22 mouse cellular contexts compared by ENCODE assay signal in the genomic region with DNA sequence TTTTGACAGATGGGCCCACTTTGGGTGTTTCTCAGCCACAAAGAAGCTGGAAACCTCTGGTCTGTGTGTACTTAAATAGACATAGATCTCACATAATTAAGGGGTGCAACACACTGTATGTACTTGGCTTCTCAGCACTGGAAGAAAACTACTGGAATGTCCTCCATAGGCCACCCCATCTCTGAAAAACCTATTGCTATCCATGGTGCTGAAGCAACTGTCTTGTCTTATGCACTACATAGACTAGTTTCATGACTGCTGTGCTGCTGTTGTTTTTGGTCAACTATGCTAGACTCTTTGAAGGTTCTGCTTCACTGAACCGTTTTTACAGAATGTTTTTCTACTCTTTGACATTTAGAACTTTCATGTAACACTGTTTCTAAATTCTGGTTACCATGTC.
A peak's percentile ranks its signal among the peaks of the same experiment; 100 is the strongest.
DNase-seq lines count a peak whose midpoint lies in the region; ATAC-seq and TF ChIP-seq lines count a peak whose summit lies in the region.
"Had no signal": no experiment of that assay in that cellular context is flagged by ENCODE, and none has a peak within 500 bp of the region (broad histone marks: within the 10 kb centered on the region; RNA-seq: fewer than 3 reads in every experiment).

No protein-coding gene starts in this region.

- H3K9ac ChIP-seq in limb, embryonic 14.5 days (ENCODE audit: low read depth, low read length, severe bottlenecking): no peak overlapping the region
- no peak overlapping the region for H3K9ac ChIP-seq in MEL (ENCODE audit: control insufficient read depth, low read depth, low read length, poor library complexity, severe bottlenecking)
- H3K9ac ChIP-seq: embryonic facial prominence, embryonic 12.5 days; forebrain, embryonic 15.5 days; liver, embryonic 12.5 days; lung, embryonic 15.5 days; neural tube, embryonic 13.5 days had no signal

- TF ChIP-seq EP300 in MEL (IDR thresholded peaks at IDR 0.05; ENCODE audit: low read depth in 1 of 2, low read length in 2 of 2): no peak

- ATAC-seq in limb, embryonic 14.5 days (ENCODE audit: low FRiP score, low read depth): no peak
- ATAC-seq: forebrain, embryonic 15.5 days; liver, embryonic 12.5 days; Patski had no signal

- H3K27ac ChIP-seq in limb, embryonic 14.5 days (replicated peaks; ENCODE audit: low read depth, low read length): no peak overlapping the region
- no peak overlapping the region for H3K27ac ChIP-seq in limb, embryonic 10.5 days
- no peak overlapping the region for H3K27ac ChIP-seq in MEL (ENCODE audit: control insufficient read depth, low read depth, low read length)
- no peak overlapping the region for H3K27ac ChIP-seq in gastrocnemius, adult 2 months
- H3K27ac ChIP-seq: embryonic facial prominence, embryonic 12.5 days; forebrain, embryonic 15.5 days; liver, embryonic 12.5 days; lung, embryonic 15.5 days; neural tube, embryonic 13.5 days had no signal

- TF ChIP-seq POLR2A in limb, embryonic 14.5 days (IDR thresholded peaks at IDR 0.05; ENCODE audit: borderline replicate concordance, extremely low read depth, insufficient read depth, insufficient read length): no peak
- TF ChIP-seq POLR2A in MEL (IDR thresholded peaks at IDR 0.05; ENCODE audit: control insufficient read depth in 1 of 2, insufficient read depth in 1 of 2, low read depth in 1 of 2, low read length in 2 of 2, poor library complexity in 1 of 2): no peak

- WGBS in limb, embryonic 14.5 days: 50% methylated on average over 1 of the region's 1 CpGs
- WGBS in limb, embryonic 10.5 days: 44% methylated on average over 1 of the region's 1 CpGs

- H3K4me1 ChIP-seq in limb, embryonic 14.5 days (ENCODE audit: control insufficient read depth, insufficient read depth, low read length): no peaks in the 10 kb centered on the region
- no peaks in the 10 kb centered on the region for H3K4me1 ChIP-seq in limb, embryonic 10.5 days
- H3K4me1 ChIP-seq in MEL (ENCODE audit: control insufficient read depth in 1 of 2, insufficient read depth in 2 of 2, low read length in 2 of 2): no peaks in the 10 kb centered on the region
- H3K4me1 ChIP-seq: embryonic facial prominence, embryonic 12.5 days; forebrain, embryonic 15.5 days; liver, embryonic 12.5 days; lung, embryonic 15.5 days; neural tube, embryonic 13.5 days had no signal

- intact Hi-C loops in gastrocnemius, adult 2 months (cut with DNase I): no loop called here

- TF ChIP-seq CTCF in MEL (IDR thresholded peaks at IDR 0.05 in 2 of 3, conservative IDR thresholded peaks at IDR 0.05 in 1 of 3; ENCODE audit: control insufficient read depth in 1 of 3, insufficient read depth in 1 of 3, low read depth in 2 of 3, low read length in 3 of 3, poor library complexity in 1 of 3, severe bottlenecking in 1 of 3): no peak
- TF ChIP-seq CTCF in gastrocnemius, adult 2 months (IDR thresholded peaks at IDR 0.05): no peak

- H3K79me2 ChIP-seq in MEL (ENCODE audit: control insufficient read depth, insufficient read depth, low read length, poor library complexity): no peaks in the 10 kb centered on the region

- no peaks in the 10 kb centered on the region for H3K27me3 ChIP-seq in limb, embryonic 14.5 days (ENCODE audit: control insufficient read depth, insufficient read depth, low read length)
- H3K27me3 ChIP-seq in limb, embryonic 10.5 days (ENCODE audit: low read depth, poor library complexity, severe bottlenecking): no peaks in the 10 kb centered on the region
- H3K27me3 ChIP-seq in MEL (ENCODE audit: control insufficient read depth in 1 of 2, insufficient read depth in 2 of 2, low read length in 2 of 2): no peaks in the 10 kb centered on the region
- H3K27me3 ChIP-seq: embryonic facial prominence, embryonic 12.5 days; forebrain, embryonic 15.5 days; liver, embryonic 12.5 days; lung, embryonic 15.5 days; neural tube, embryonic 13.5 days; Patski had no signal

- H3K4me2 ChIP-seq in limb, embryonic 14.5 days (replicated peaks; ENCODE audit: low read depth, low read length, severe bottlenecking): no peak overlapping the region
- H3K4me2 ChIP-seq: embryonic facial prominence, embryonic 12.5 days; forebrain, embryonic 15.5 days; liver, embryonic 12.5 days; lung, embryonic 15.5 days; neural tube, embryonic 13.5 days had no signal

- H3K4me3 ChIP-seq in limb, embryonic 14.5 days (replicated peaks; ENCODE audit: low read length): no peak overlapping the region
- no peak overlapping the region for H3K4me3 ChIP-seq in limb, embryonic 10.5 days
- no peak overlapping the region for H3K4me3 ChIP-seq in MEL (ENCODE audit: control insufficient read depth in 1 of 2, insufficient read depth in 1 of 2, low read depth in 2 of 2, low read length in 2 of 2)
- no peak overlapping the region for H3K4me3 ChIP-seq in gastrocnemius, adult 2 months
- H3K4me3 ChIP-seq: embryonic facial prominence, embryonic 12.5 days; forebrain, embryonic 15.5 days; liver, embryonic 12.5 days; lung, embryonic 15.5 days; neural tube, embryonic 13.5 days had no signal

- TF ChIP-seq RAD21 in MEL (IDR thresholded peaks at IDR 0.05; ENCODE audit: low read depth, low read length): no peak

- DNase-seq in adrenal gland, postnatal 14 days: peak; percentile 3
- DNase-seq in adrenal gland, postnatal 4 days (ENCODE audit: low spot score in 2 of 2): no peak
- peak; percentile 41 for DNase-seq in limb, embryonic 14.5 days (ENCODE audit: low spot score)
- no peak for DNase-seq in limb, embryonic 10.5 days (ENCODE audit: low spot score)
- peak; percentile 36 for DNase-seq in MEL (ENCODE audit: low read depth, low spot score)
- DNase-seq in forelimb bud, embryonic 11.5 days (ENCODE audit: low read depth, low spot score): peak; percentile 20
- no peak for DNase-seq in frontal cortex, postnatal 14 days (ENCODE audit: low spot score in 2 of 2)
- DNase-seq in gastrocnemius, adult 2 months: no peak
- DNase-seq: adrenal gland, postnatal 25 days; cerebellum, adult 11-12 months; cerebellum, postnatal 14 days; heart, adult 11 months; heart, postnatal 4 days; kidney, adult 18-20 months; midbrain, embryonic 14.5 days; thymus, postnatal 4 days had no signal

- no peaks in the 10 kb centered on the region for H3K36me3 ChIP-seq in limb, embryonic 14.5 days (ENCODE audit: control insufficient read depth, insufficient read depth, low read length)
- no peaks in the 10 kb centered on the region for H3K36me3 ChIP-seq in limb, embryonic 10.5 days
- no peaks in the 10 kb centered on the region for H3K36me3 ChIP-seq in MEL (ENCODE audit: control insufficient read depth in 1 of 2, insufficient read depth in 2 of 2, low read length in 2 of 2)
- H3K36me3 ChIP-seq: embryonic facial prominence, embryonic 12.5 days; forebrain, embryonic 15.5 days; liver, embryonic 12.5 days; lung, embryonic 15.5 days; neural tube, embryonic 13.5 days had no signal

- H3K9me3 ChIP-seq in limb, embryonic 14.5 days (ENCODE audit: control insufficient read depth, low read length): no peaks in the 10 kb centered on the region
- no peaks in the 10 kb centered on the region for H3K9me3 ChIP-seq in limb, embryonic 10.5 days (replicated peaks)
- no peaks in the 10 kb centered on the region for H3K9me3 ChIP-seq in MEL (replicated peaks; ENCODE audit: insufficient read depth, low read length)
- H3K9me3 ChIP-seq: forebrain, embryonic 15.5 days; liver, embryonic 12.5 days; lung, embryonic 15.5 days; neural tube, embryonic 13.5 days had no signal

TF ChIP-seq in MEL, 35 proteins besides CTCF, POLR2A, EP300 and RAD21:
- TF ChIP-seq MYC (IDR thresholded peaks at IDR 0.05; ENCODE audit: low read depth, low read length) (no peak), TBP (IDR thresholded peaks at IDR 0.05; ENCODE audit: low read depth, low read length) (no peak), CHD2 (IDR thresholded peaks at IDR 0.05; ENCODE audit: low read length) (no peak), ZC3H11A (IDR thresholded peaks at IDR 0.05; ENCODE audit: low read depth, low read length) (no peak), HCFC1 (IDR thresholded peaks at IDR 0.05; ENCODE audit: low read depth, low read length) (no peak), POLR2AphosphoS5 (IDR thresholded peaks at IDR 0.05; ENCODE audit: borderline replicate concordance, low read depth, low read length) (no peak), JUND (IDR thresholded peaks at IDR 0.05; ENCODE audit: low read depth, low read length) (no peak), MAFK (IDR thresholded peaks at IDR 0.05; ENCODE audit: borderline replicate concordance, low read depth, low read length) (no peak), NRF1 (IDR thresholded peaks at IDR 0.05; ENCODE audit: insufficient read depth, low read depth, low read length, poor library complexity, severe bottlenecking) (no peak), MAZ (IDR thresholded peaks at IDR 0.05; ENCODE audit: low read depth, low read length) (no peak), MEF2A (IDR thresholded peaks at IDR 0.05; ENCODE audit: extremely low read depth, insufficient replicate concordance, low read depth, low read length, poor library complexity, severe bottlenecking) (no peak), NELFE (IDR thresholded peaks at IDR 0.05; ENCODE audit: low read depth, low read length) (no peak), GATA1 (IDR thresholded peaks at IDR 0.05; ENCODE audit: low read depth, low read length) (no peak)

Comparison
In these comparisons a context has a peak if more than half of its experiments do, and no peak if none do; other contexts are left out.
1. DNase-seq: peak in adrenal gland, postnatal 14 days (single experiment), limb, embryonic 14.5 days (single experiment), MEL (single experiment) and forelimb bud, embryonic 11.5 days (single experiment); none in adrenal gland, postnatal 4 days (0 of 2), limb, embryonic 10.5 days (single experiment), frontal cortex, postnatal 14 days (0 of 2) and gastrocnemius, adult 2 months (single experiment).